Comparison of ENCODE assay signal across 12 mouse cellular contexts in the genomic region with DNA sequence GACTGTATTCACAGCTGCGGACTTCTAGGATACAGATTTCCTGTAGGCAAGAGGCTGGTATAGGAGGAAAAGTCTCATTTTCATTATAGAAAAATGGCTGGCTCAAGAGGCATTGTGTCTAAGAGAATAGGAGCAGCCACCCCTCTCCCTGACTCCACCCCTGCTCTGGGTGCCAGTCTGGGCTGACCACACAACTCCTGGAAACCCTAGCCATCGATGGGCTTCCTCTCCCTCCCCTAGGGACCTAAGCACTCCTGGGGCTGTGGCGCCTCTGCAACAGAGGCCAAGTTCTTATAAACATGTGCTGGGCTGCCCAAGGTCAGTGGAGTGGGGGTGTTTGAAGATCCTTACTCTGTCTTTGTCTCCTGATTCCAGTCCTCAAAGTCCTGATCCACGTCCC. TPM values are rescaled to one million over a fixed set of nuclear protein-coding genes. Genes with fewer than 3 reads are reported as not detected.
A peak's percentile ranks its signal among the peaks of the same experiment; 100 is the strongest.
DNase-seq lines count a peak whose midpoint lies in the region; TF ChIP-seq lines count a peak whose summit lies in the region.
"Had no signal": no experiment of that assay in that cellular context is flagged by ENCODE, and none has a peak within 500 bp of the region (broad histone marks: within the 10 kb centered on the region; RNA-seq: fewer than 3 reads in every experiment).

No protein-coding gene starts in this region.

- no peak for DNase-seq in gastrocnemius, adult 2 months
- DNase-seq in gastrocnemius, postnatal 14 days: no peak
- peak; percentile 46 for DNase-seq in kidney, adult 2 months
- no peak for DNase-seq in kidney, postnatal 14 days
- peak; percentile 16 for DNase-seq in adrenal gland, postnatal 25 days
- DNase-seq in lung, postnatal 25 days (ENCODE audit: low spot score): peak; percentile 62
- DNase-seq in testis, postnatal 14 days (ENCODE audit: low spot score): no peak
- DNase-seq in urinary bladder, postnatal 10 days (ENCODE audit: low spot score): no peak
- DNase-seq: cerebellum, adult 9-10 months; kidney, postnatal 4 days had no signal

- H3K4me3 ChIP-seq in gastrocnemius, adult 2 months: no peak overlapping the region
- H3K4me3 ChIP-seq in kidney, adult 2 months (ENCODE audit: insufficient read depth, low read depth, low read length): no peak overlapping the region
- H3K4me3 ChIP-seq: embryonic facial prominence, embryonic 15.5 days; midbrain, embryonic 13.5 days had no signal

- intact Hi-C loops in gastrocnemius, adult 2 months (cut with DNase I): loop anchor here (5.0 kb wide), 1 partner anchor 66 kb away; no protein-coding TSS in a partner anchor
- intact Hi-C loops in gastrocnemius, postnatal 14 days (cut with DNase I; ENCODE audit: low total_unique reads): no loop called here

- WGBS in kidney, adult 2 months: 70% methylated on average over 4 of the region's 4 CpGs

- TF ChIP-seq CTCF in gastrocnemius, adult 2 months (IDR thresholded peaks at IDR 0.05): no peak
- no peak for TF ChIP-seq CTCF in kidney, adult 2 months (conservative IDR thresholded peaks at IDR 0.05; ENCODE audit: insufficient read depth, insufficient read length, low read depth, low read length)

- H3K4me1 ChIP-seq in kidney, adult 2 months (ENCODE audit: control insufficient read depth, insufficient read depth, low read length): no peaks in the 10 kb centered on the region; the same call in 1 of the 2 replicates

- H3K27me3 ChIP-seq in kidney, adult 2 months (replicated peaks; ENCODE audit: control insufficient read depth, insufficient read depth, low read length): no peaks in the 10 kb centered on the region
- H3K27me3 ChIP-seq: embryonic facial prominence, embryonic 15.5 days had no signal

- no peak for TF ChIP-seq POLR2A in kidney, adult 2 months (IDR thresholded peaks at IDR 0.05; ENCODE audit: low read depth, low read length)

- peak overlapping the region; percentile 76 for H3K27ac ChIP-seq in gastrocnemius, adult 2 months
- H3K27ac ChIP-seq in kidney, adult 2 months (ENCODE audit: insufficient read depth, low read depth, low read length): peak overlapping the region; percentile 68
- H3K27ac ChIP-seq: embryonic facial prominence, embryonic 15.5 days; midbrain, embryonic 13.5 days had no signal

- no peaks in the 10 kb centered on the region for H3K36me3 ChIP-seq in kidney, adult 2 months (ENCODE audit: control insufficient read depth, insufficient read depth, low read length)
- H3K36me3 ChIP-seq: embryonic facial prominence, embryonic 15.5 days; midbrain, embryonic 13.5 days had no signal

RNA-seq across cellular contexts. Expression of a gene that starts 19.9 kb away (rescaled TPM):
- total RNA-seq in gastrocnemius, adult 2 months (2021): 100 to 1,000 TPM in 1 of 2 experiments, 10 to 100 TPM in 1; 96.6 to 127 TPM
- 100 to 1,000 TPM in 1 of 2 experiments, 10 to 100 TPM in 1; 91.8 to 114 TPM for total RNA-seq in gastrocnemius, postnatal 14 days (2021)
- 75.9 and 108 TPM in 2 replicates for polyA plus RNA-seq in kidney, adult 2 months (2012; rRNA removed)
- total RNA-seq in adrenal gland, postnatal 25 days (2021): 174 and 183 TPM in 2 replicates

Comparison
In these comparisons a context has a peak if more than half of its experiments do, and no peak if none do; other contexts are left out.
1. DNase-seq: peak in kidney, adult 2 months (single experiment), adrenal gland, postnatal 25 days (single experiment) and lung, postnatal 25 days (single experiment); none in gastrocnemius, adult 2 months (single experiment), gastrocnemius, postnatal 14 days (single experiment), kidney, postnatal 14 days (single experiment), testis, postnatal 14 days (single experiment) and urinary bladder, postnatal 10 days (single experiment).